Mouse (Mus musculus) megakaryocyte, embryonic 14.5 days (primary cell): Measurements from ENCODE around the gene Asic2.

Source experiments
- FLI1 ChIP-seq: IDR thresholded peaks from 2 replicates; pipeline ENCODE4 v1.6.1; 2012; ENCODE audit warnings: low read length, inconsistent platforms, mixed read lengths
- GATA1 ChIP-seq: IDR thresholded peaks from 3 replicates; pipeline ENCODE4 v1.6.1; 2012; ENCODE audit warnings: mixed read lengths, low read length, inconsistent platforms, borderline replicate concordance

DNA sequence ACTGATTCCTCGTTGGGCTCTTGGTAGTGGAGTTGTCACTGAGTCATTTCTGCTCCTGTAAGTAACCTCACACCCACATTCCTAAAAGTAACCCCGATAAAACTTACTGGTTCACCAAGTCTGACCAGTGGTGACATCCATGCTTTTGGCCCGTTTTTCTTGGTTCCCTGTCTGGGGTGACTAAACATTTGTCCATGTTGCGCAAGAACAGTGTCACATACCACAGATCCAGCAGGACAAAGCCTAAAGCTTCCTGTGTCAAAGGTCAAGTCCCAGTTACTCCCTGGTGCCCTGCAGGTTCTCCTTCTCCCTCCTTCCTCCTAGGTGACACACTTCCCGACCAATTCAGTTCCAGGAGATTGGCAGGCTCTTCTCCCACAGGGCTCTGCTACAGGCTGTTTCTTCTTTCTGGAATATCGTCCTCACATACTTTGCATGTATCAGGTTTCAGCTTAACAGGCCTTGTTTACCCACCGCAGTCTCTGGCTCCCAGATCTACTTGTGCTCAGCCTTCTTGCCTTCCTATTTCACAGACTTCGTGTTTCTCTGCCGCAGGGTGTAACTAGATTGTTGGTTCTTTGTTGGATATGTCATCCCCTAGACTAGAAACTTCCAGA is 991.9 kb downstream of the Asic2 start:
- TF ChIP-seq GATA1 (no peak), FLI1 (no peak)
